Mouse (Mus musculus) MEL (cell line): ENCODE data around the gene Spata31d1a.

Source experiments
- CTCF ChIP-seq, 3 experiments: IDR thresholded peaks in 2 of 3; conservative IDR thresholded peaks in 1 of 3; 2 replicates each; pipeline ENCODE4 v1.5.1; 2011 to 2012; ENCODE audit warnings: low read length in 3 of 3, low read depth in 2 of 3, mild to moderate bottlenecking in 2 of 3, improper control_type of control experiment in 1 of 3, inconsistent platforms in 1 of 3, mixed read lengths in 1 of 3, moderate library complexity in 1 of 3; ENCODE audit not compliant: control insufficient read depth in 1 of 3, insufficient read depth in 1 of 3, poor library complexity in 1 of 3, severe bottlenecking in 1 of 3
- ETS1 ChIP-seq: IDR thresholded peaks from 2 replicates; pipeline ENCODE4 v1.6.1; 2012; ENCODE audit warnings: low read depth, mild to moderate bottlenecking, inconsistent platforms, low read length, improper control_type of control experiment, moderate library complexity
- GABPA ChIP-seq: IDR thresholded peaks from 2 replicates; pipeline ENCODE4 v1.6.1; 2012; ENCODE audit warnings: low read depth, mild to moderate bottlenecking, inconsistent platforms, low read length, improper control_type of control experiment, moderate library complexity
- MAZ ChIP-seq: IDR thresholded peaks from 2 replicates; pipeline ENCODE4 v1.6.1; 2012; ENCODE audit warnings: low read depth, mild to moderate bottlenecking, inconsistent platforms, low read length, improper control_type of control experiment
- MYB ChIP-seq: IDR thresholded peaks from 2 replicates; pipeline ENCODE4 v1.6.1; 2011; ENCODE audit warnings: mild to moderate bottlenecking, low read depth, low read length, improper control_type of control experiment
- SMC3 ChIP-seq: IDR thresholded peaks from 2 replicates; pipeline ENCODE4 v1.6.1; 2011; ENCODE audit warnings: low read depth, low read length, improper control_type of control experiment
- TCF12 ChIP-seq: IDR thresholded peaks from 2 replicates; pipeline ENCODE4 v1.6.1; 2014; ENCODE audit warnings: low read depth, mild to moderate bottlenecking, inconsistent platforms, low read length, improper control_type of control experiment, moderate library complexity
- UBTF ChIP-seq: IDR thresholded peaks from 2 replicates; pipeline ENCODE4 v1.6.1; 2012; ENCODE audit warnings: low read depth, mild to moderate bottlenecking, inconsistent platforms, low read length, improper control_type of control experiment, moderate library complexity, borderline replicate concordance; ENCODE audit not compliant: insufficient read depth
- ZKSCAN1 ChIP-seq: IDR thresholded peaks from 2 replicates; pipeline ENCODE4 v1.6.1; 2012; ENCODE audit warnings: low read depth, mild to moderate bottlenecking, inconsistent platforms, low read length, improper control_type of control experiment, moderate library complexity

DNA sequence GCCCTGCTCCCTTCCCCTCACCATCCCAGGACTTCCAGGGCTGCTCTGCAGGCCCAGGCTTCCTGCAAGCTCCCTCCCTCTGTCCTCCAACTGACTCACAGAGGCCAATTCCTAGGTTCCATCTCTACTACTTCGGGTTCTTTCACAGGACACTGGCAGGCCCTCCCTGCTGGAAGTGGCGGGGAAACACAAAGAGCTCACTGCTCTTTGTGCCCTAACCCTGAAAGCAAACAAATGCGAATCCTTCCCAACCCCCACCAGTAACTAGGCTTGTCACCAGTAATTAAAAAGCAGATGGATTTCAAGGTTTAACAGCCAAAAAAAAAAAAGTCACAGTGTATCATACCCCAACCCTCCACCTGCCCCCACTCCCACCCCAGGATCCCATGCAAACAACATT lies 35.9 kb downstream of the Spata31d1a start:
- no peak for TF ChIP-seq SMC3
- TF ChIP-seq UBTF, result no peak
- no peak for TF ChIP-seq MYB
- no peak for TF ChIP-seq CTCF (IDR thresholded peaks at IDR 0.05 in 2 of 3, conservative IDR thresholded peaks at IDR 0.05 in 1 of 3; ENCODE audit: control insufficient read depth in 1 of 3, insufficient read depth in 1 of 3, low read depth in 2 of 3, low read length in 3 of 3, poor library complexity in 1 of 3, severe bottlenecking in 1 of 3)
- no peak for TF ChIP-seq ETS1
- TF ChIP-seq MAZ, result no peak
- no peak for TF ChIP-seq GABPA
- no peak for TF ChIP-seq TCF12
- TF ChIP-seq ZKSCAN1, result no peak
